Mouse (Mus musculus) gastrocnemius, postnatal 14 days (tissue): ENCODE results near the gene Stat5a. TPM values are rescaled to one million over a fixed set of nuclear protein-coding genes. Genes with fewer than 3 reads are reported as not detected.

Experiments
- DNase-seq: peaks from one replicate; pipeline ENCODE4 v3.0.0; 2021; ENCODE audit warnings: mixed read lengths
- intact Hi-C: fragments of 180-260 bp; cut with DNase I; formaldehyde crosslinking; loops from one replicate; pipeline ENCODE4 v1.15.1; 2025; ENCODE audit warnings: low total_unique reads
- long read RNA-seq, 2 experiments: library from polyadenylated mRNA; stranded (forward); transcript quantifications; one replicate each; pipeline ENCODE4 v2.0.0; 2021
- total RNA-seq, 2 experiments: library from RNA; stranded (reverse); gene quantifications; 2 replicates each; pipeline ENCODE4 v1.2.3; 2021

Stat5a gene
- total RNA-seq, result 10 to 100 TPM; 17.9 to 21.5 TPM
- long read RNA-seq, experiment 1, partial matches to known transcripts, result 14 of 23 reads
- long read RNA-seq, experiment 1, other reads (novel, unspliced or antisense), result 2 of 23 reads
- long read RNA-seq, experiment 2, transcript Stat5a-201 (20 exons, 3,888 nt), result major isoform, 8 of 27 reads
- long read RNA-seq, experiment 2, partial matches to known transcripts, result 12 of 27 reads
- long read RNA-seq, experiment 2, other reads (novel, unspliced or antisense), result 3 of 27 reads

DNA sequence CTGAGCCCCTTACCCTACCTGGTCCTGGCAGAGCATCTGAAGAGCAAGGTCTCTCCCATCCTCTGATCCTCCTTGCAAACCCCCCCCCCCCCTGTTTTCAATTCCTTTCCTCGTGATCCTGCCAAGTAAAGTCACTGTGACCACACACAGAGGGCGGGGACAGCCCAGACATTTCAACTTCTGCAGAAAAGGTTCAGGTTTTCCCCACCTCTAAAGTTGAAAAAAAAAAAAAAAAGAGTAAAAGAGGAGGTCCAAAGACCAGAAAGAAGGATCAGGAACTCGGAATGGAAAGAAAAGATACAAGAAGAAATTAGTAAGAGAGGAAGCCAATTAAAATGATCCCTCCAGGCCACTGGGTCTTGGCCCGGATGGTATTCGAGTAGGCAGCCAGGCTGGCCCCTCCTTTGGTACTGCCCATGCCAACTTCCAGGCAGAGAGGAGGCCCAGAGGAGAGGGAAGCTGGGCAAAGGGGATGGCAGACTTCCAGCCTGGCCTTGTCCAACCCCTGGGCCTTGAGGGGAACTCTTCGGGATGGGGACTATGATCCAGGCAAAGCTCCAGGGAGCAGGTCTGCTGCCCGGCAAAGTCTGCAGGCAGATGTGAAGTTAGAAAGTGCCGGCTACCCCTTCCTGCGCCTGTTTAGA is at the start of gene Stat5a:
Gene Stat5a (plus strand): TSS at position 417 of the 644 bp plus-strand sequence.
- DNase-seq, result peak; percentile 86
- intact Hi-C loops, result no loop called here

DNA sequence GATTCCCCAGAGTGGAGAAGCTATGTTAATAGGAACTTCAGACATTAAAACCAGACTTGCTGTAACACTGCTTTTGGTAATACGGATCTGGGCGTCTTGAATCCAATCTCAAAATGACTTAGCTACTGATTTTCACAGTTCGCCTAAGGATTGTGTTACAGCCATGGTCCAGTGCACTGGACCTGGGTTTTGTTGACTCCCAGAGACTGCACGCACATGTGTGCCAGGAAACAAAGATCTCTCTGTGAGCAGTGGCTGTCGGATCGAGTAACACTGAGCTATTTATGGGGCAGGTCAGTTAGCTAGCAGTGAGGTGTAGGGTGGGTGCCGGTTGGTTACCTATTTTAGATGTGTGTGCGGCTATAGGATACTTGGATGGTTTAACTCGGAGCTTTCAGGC is 48.6 kb upstream of the Stat5a start:
- peak; percentile 42 for DNase-seq
- intact Hi-C loops, result no loop called here

GRCm38 (mm10) chr11:100811132-100811531 is 48.0 kb upstream of the Stat5a start:
- intact Hi-C loops, result no loop called here
- no peak for DNase-seq

GRCm38 (mm10) chr11:100814498-100814897 is 44.7 kb upstream of the Stat5a start:
- intact Hi-C loops, result no loop called here
- DNase-seq, result peak; percentile 89

DNA sequence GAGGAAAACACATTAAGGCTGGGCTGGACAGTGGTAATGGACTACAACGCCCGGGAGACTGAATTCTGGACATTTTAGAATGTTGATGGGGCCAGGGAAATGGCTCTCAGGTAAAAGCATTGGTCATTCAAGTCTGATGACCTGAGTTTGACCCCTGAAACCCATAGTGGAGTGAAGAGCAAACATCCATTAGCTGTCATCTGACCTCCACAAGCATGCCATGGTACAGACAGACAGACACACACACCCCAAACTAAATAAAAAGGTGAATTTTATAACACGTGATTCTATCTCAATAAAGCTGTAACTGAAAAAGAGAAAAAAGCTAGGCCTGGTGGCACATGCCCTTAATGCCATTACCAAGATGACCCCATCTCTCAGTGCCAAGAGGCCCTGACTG is 42.8 kb upstream of the Stat5a start:
- intact Hi-C loops, result no loop called here

DNA sequence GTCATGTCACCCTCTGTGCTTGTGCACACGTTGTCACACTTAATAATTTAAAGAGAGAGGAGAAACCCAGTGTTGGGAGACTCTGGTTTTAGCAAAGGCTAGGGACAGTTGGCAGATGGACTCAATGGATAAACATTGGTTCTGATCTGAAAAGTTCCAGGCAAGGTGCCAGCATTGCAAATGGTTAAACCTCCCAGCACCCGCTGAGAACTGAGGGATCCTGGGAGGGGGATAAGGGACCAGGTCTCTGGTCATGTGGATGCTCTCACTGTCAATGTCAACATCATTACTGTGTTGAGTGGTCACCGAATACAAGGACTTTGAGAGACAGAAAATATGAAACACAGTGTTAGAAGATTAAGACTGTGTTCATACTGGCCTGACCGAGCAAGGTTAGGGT is 42.4 kb upstream of the Stat5a start:
- DNase-seq, result no peak
- intact Hi-C loops, result no loop called here

More for the DNA sequence above, 42.8 kb upstream of the Stat5a start:
- DNase-seq, result no peak

DNA sequence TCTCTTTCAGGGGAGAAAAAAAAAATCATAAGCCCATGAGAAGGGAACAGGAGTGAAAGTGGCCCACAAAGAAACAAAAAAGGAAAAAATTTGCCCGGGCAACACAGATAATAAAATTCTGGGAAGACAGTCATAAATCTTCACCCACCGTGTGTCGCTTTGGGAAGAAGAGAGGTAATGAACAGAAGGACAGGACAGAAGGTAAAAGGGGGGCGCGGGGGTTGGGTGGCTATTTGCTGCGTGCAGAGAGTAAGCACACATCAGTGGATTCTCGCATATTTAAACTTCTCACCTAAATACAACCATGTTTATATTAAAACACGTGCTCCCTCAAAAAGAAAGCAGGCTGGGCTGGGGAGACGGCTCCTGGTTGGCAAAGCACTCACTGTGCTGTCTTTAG is 41.8 kb upstream of the Stat5a start:
- no peak for DNase-seq
- intact Hi-C loops, result no loop called here

DNA sequence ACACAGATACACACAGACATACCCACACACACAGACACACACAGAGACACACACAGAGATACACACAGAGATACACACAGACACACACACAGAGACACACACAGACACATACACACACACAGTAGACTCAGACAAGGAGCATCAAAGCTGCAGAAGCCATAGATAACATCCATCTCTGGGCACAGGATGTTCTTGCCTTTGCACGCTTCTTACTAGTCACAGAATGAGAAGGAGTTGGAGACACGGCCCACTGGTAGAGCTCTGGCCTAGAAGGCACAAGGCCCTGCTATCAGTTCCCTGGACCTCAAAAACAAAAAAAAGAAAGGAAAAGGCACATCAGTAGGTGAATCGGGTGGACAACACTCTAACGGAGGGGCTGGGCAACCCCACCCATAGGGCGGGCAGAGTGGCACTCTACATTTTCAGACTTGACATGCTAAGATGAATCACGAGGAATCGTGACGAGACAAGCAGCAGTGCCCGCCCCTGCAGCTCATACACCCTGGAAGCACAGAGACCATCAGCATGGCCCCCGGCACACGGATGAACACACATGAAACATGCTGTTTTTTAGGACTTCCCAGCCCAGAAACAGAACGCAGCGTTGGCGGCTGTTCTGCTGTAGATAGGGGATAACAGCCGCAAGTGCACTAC is 40.7 kb upstream of the Stat5a start:
- intact Hi-C loops, result no loop called here
- DNase-seq, result no peak

DNA sequence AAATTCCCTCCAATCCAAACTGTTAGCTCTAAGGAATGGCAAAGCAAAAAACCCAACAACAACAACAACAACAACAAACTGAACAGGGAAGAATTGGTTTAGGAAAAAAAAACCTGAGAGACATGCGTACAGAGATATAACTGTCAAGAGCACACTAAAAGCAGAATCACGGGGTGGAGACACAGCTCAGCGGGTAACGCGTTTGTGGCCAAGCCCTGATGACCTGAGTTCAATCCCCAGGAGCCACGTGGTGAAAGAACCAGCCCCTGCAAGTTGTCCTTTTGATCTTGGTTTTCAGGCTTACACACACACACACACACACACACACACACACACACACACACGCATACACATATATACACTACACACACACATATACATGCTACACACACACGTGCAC is 40.1 kb upstream of the Stat5a start:
- no peak for DNase-seq
- intact Hi-C loops, result no loop called here

GRCm38 (mm10) chr11:100819626-100820025 is 39.5 kb upstream of the Stat5a start:
- peak; percentile 38 for DNase-seq
- intact Hi-C loops, result no loop called here

- intact Hi-C loops, result no loop called here
- DNase-seq, result no peak
Observed at GRCm38 (mm10) chr11:100820047-100820446, 39.1 kb upstream of the Stat5a start.

GRCm38 (mm10) chr11:100821605-100822220 is 37.4 kb upstream of the Stat5a start:
- intact Hi-C loops, result no loop called here
- DNase-seq, result peak; percentile 35

DNA sequence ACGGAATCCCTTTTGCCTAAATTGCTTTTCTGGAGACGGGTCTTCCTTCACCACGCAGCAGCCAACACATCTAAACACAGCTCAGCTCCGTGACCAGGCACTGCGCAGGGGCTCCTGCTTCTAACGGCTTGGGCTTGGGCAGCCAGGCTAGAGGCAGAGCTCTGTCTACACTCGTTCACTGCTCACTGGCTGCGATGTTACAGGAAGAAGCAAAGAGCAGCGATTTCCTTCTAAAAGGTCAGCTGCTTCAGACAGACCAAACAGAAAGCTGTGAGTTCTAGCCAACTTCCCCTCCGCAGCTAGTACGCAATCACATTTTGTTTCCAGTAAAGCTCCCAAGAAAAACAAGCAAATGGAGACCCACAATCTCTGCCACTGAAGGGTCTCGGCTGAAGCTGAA is 36.8 kb upstream of the Stat5a start:
- DNase-seq, result peak; percentile 57
- intact Hi-C loops, result no loop called here

DNA sequence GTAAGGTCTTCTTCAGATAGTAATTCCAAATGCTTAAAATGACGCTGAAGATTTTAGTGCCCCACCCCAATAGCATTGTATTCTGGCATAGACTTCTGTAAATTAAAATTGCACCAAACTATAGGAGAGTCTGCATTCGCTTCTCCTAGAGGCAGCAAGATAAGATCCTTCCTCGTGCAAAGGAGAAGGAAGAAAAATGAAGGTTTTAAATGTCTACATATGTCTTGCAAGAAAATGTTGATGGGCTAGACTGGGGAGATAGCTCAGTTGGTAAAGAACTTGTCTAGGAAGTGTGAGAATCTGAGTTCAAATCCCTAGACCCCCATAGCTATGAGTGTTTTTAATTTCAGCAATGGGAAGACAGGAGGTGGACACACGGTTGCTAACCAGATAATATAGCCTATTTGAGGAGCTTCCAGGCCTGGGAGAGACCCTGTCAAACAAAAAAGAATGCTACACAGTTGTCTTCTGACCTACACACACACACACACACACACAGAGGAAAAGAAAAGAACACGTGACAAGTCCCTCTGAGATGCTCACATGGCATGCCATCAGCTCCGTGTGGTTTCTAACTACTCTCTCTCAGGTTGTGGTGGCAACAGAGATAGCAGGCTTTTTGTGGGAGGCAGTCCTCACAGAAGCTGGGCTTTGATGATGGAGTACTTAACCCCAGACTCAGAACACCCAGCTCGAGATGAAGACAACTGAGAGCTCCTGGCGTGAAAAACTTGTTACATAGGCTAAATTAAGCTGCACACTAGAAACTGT is 35.4 kb upstream of the Stat5a start:
- intact Hi-C loops, result no loop called here
- DNase-seq, result no peak

- intact Hi-C loops, result no loop called here
- DNase-seq, result no peak
Observed at GRCm38 (mm10) chr11:100824496-100824895, 34.7 kb upstream of the Stat5a start.

GRCm38 (mm10) chr11:100825451-100825850 is 33.7 kb upstream of the Stat5a start:
- intact Hi-C loops, result no loop called here
- DNase-seq, result no peak

- no peak for DNase-seq
- intact Hi-C loops, result no loop called here
Observed at GRCm38 (mm10) chr11:100826161-100826866, 32.8 kb upstream of the Stat5a start.

DNA sequence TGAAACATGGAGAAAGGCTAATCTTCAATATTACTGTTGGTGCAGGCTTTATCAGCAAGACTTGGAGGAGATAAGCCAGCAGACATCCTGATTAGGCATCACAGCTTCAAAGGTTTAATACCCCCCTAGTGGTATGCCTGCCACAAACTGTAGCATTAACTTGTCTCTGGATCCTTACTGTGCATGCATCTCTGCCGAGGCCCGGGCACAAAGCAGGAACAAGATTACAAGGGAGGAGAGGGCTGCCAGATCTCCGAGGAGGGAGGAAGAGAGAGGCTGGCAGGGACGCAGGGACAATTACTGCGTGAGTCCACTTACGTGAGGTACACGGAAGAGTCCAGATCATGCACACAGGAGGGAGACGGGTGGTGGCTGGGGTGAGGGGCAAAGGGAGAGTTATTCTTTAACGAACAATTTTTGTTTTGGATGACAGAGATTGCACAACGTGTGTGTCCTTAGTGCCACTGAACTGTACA is 30.4 kb upstream of the Stat5a start:
- peak; percentile 29 for DNase-seq
- intact Hi-C loops, result no loop called here

- peak; percentile 71 for DNase-seq
- intact Hi-C loops, result no loop called here
Observed at GRCm38 (mm10) chr11:100829691-100830090, 29.5 kb upstream of the Stat5a start.
